Comparison of ENCODE assay signal across 23 mouse cellular contexts in the genomic region with DNA sequence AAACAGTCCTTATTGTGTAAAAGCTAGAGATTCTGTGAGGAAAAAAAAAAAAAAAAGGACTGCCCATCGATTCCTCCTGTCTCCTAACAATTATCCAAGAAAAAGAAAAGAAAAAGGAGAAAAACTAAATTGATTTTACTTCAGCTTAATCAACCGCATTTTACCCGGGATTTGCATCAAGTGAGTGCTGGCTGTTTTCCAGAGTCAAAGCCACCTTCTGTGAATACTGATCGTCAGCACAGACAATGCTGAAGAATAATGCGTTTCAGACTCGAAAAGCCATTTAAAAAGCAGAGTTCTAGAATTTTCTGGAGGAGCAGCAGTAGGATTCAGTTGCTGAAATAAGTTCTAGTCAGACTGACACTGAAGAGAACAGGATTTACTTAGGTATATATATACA.
DNase-seq lines count a peak whose midpoint lies in the region; ATAC-seq and TF ChIP-seq lines count a peak whose summit lies in the region.
"Had no signal": no experiment of that assay in that cellular context is flagged by ENCODE, and none has a peak within 500 bp of the region (broad histone marks: within the 10 kb centered on the region; RNA-seq: fewer than 3 reads in every experiment).

No protein-coding gene starts in this region.

- H3K9ac ChIP-seq in forebrain, embryonic 15.5 days (replicated peaks) = no peak overlapping the region
- no peak overlapping the region for H3K9ac ChIP-seq in forebrain, embryonic 13.5 days
- H3K9ac ChIP-seq: embryonic facial prominence, embryonic 12.5 days; embryonic facial prominence, embryonic 15.5 days; forebrain, embryonic 12.5 days; heart, embryonic 12.5 days; heart, embryonic 15.5 days; hindbrain, embryonic 14.5 days had no signal

- H3K4me1 ChIP-seq in forebrain, embryonic 15.5 days = peaks cover 6% of the 10 kb centered on the region
- H3K4me1 ChIP-seq in forebrain, embryonic 13.5 days = no peaks in the 10 kb centered on the region; the same call in 1 of the 2 replicates
- H3K4me1 ChIP-seq: embryonic facial prominence, embryonic 12.5 days; embryonic facial prominence, embryonic 15.5 days; forebrain, embryonic 12.5 days; heart, embryonic 12.5 days; heart, embryonic 15.5 days had no signal

- H3K9me3 ChIP-seq in forebrain, embryonic 15.5 days = no peaks in the 10 kb centered on the region
- peaks cover 9% of the 10 kb centered on the region for H3K9me3 ChIP-seq in forebrain, embryonic 13.5 days (replicated peaks)
- H3K9me3 ChIP-seq: embryonic facial prominence, embryonic 15.5 days; forebrain, embryonic 12.5 days; heart, embryonic 15.5 days had no signal

- no peak for TF ChIP-seq POLR2A in brain, embryonic 14.5 days (IDR thresholded peaks at IDR 0.05; ENCODE audit: borderline replicate concordance, extremely low read depth, insufficient read depth, insufficient read length, poor library complexity, severe bottlenecking)

- no peaks in the 10 kb centered on the region for H3K36me3 ChIP-seq in forebrain, embryonic 15.5 days
- no peaks in the 10 kb centered on the region for H3K36me3 ChIP-seq in forebrain, embryonic 13.5 days (ENCODE audit: poor library complexity, severe bottlenecking)
- H3K36me3 ChIP-seq: embryonic facial prominence, embryonic 12.5 days; embryonic facial prominence, embryonic 15.5 days; forebrain, embryonic 12.5 days; heart, embryonic 12.5 days; heart, embryonic 15.5 days had no signal

- ATAC-seq in forebrain, embryonic 15.5 days (replicated peaks) = no peak
- no peak for ATAC-seq in forebrain, embryonic 13.5 days
- ATAC-seq: activated CD4-positive, CD25-positive, alpha-beta regulatory T cell, adult 4 months; intestine, postnatal 0 days had no signal

- 13% methylated on average over 6 of the region's 6 CpGs for WGBS in forebrain, embryonic 15.5 days
- 24% methylated on average over 6 of the region's 6 CpGs for WGBS in forebrain, embryonic 13.5 days

- H3K27me3 ChIP-seq in forebrain, embryonic 15.5 days = no peaks in the 10 kb centered on the region
- H3K27me3 ChIP-seq in forebrain, embryonic 13.5 days = no peaks in the 10 kb centered on the region
- H3K27me3 ChIP-seq: embryonic facial prominence, embryonic 12.5 days; embryonic facial prominence, embryonic 15.5 days; forebrain, embryonic 12.5 days; heart, embryonic 15.5 days had no signal

- H3K4me2 ChIP-seq in forebrain, embryonic 15.5 days (replicated peaks) = no peak overlapping the region
- no peak overlapping the region for H3K4me2 ChIP-seq in forebrain, embryonic 13.5 days
- H3K4me2 ChIP-seq: embryonic facial prominence, embryonic 12.5 days; embryonic facial prominence, embryonic 15.5 days; forebrain, embryonic 12.5 days; heart, embryonic 12.5 days; heart, embryonic 15.5 days; hindbrain, embryonic 14.5 days had no signal

- DNase-seq in cerebellum, postnatal 10 days = peak; percentile 29 to 49
- DNase-seq in cerebellum, adult 9-10 months = no peak
- DNase-seq in layer of hippocampus, adult 2 months (ENCODE audit: low spot score in 2 of 2) = no peak
- no peak for DNase-seq in layer of hippocampus, adult 11-12 months (ENCODE audit: low spot score)
- peak; percentile 77 for DNase-seq in brain, embryonic 14.5 days (ENCODE audit: low read depth)
- DNase-seq: adrenal gland, adult 8-10 months; adrenal gland, postnatal 25 days; cerebellum, adult 2 months; cerebellum, postnatal 25 days; gastrocnemius, postnatal 25 days; heart, adult 18-20 months; heart, postnatal 10 days; heart, postnatal 36 days had no signal

- peak overlapping the region; percentile 47 for H3K27ac ChIP-seq in forebrain, embryonic 15.5 days (replicated peaks)
- no peak overlapping the region for H3K27ac ChIP-seq in forebrain, embryonic 13.5 days
- 0 out of 2 replicates have a peak overlapping the region, but pooled peaks have one; percentile 3 for H3K27ac ChIP-seq in layer of hippocampus, adult 2 months
- H3K27ac ChIP-seq: embryonic facial prominence, embryonic 12.5 days; embryonic facial prominence, embryonic 15.5 days; forebrain, embryonic 12.5 days; heart, embryonic 15.5 days; hindbrain, embryonic 14.5 days had no signal

- TF ChIP-seq CTCF in layer of hippocampus, adult 2 months (conservative IDR thresholded peaks at IDR 0.05) = no peak
- TF ChIP-seq CTCF in brain, embryonic 14.5 days (IDR thresholded peaks at IDR 0.05; ENCODE audit: borderline replicate concordance, extremely low read depth, insufficient read depth, insufficient read length) = no peak

- no peak overlapping the region for H3K4me3 ChIP-seq in forebrain, embryonic 15.5 days
- H3K4me3 ChIP-seq in forebrain, embryonic 13.5 days = no peak overlapping the region
- H3K4me3 ChIP-seq in layer of hippocampus, adult 2 months = no peak overlapping the region
- H3K4me3 ChIP-seq: embryonic facial prominence, embryonic 12.5 days; embryonic facial prominence, embryonic 15.5 days; forebrain, embryonic 12.5 days; heart, embryonic 12.5 days; heart, embryonic 15.5 days had no signal

Comparison
In these comparisons a context has a peak if more than half of its experiments do, and no peak if none do; other contexts are left out.
1. DNase-seq: peak in cerebellum, postnatal 10 days (2 of 2) and brain, embryonic 14.5 days (single experiment); none in cerebellum, adult 9-10 months (single experiment), layer of hippocampus, adult 2 months (0 of 2) and layer of hippocampus, adult 11-12 months (single experiment).